Mouse (Mus musculus) mouse trophoblast stem cell (cell line): Measurements from ENCODE around the gene Copg1.
"Not testable (repeated sequence)": the region's sequence is repeated elsewhere in the genome, so short reads cannot be mapped to it uniquely, and the experiment has no call there.

ENCODE experiments used
- in situ Hi-C, 2 experiments: fragments of 300-500 bp; cut with MseI, MboI; formaldehyde crosslinking; loops; 2 replicates in 1 of 2; 3 replicates in 1 of 2; pipeline ENCODE4 v1.15.1; 2025

Copg1 gene

GRCm38 (mm10) chr6:87875562-87875961 lies 12.1 kb upstream of the Copg1 start:
- in situ Hi-C loops, result no loop called here

- in situ Hi-C loops, result no loop called here
Measured at GRCm38 (mm10) chr6:87876068-87876643, 11.5 kb upstream of the Copg1 start.

- in situ Hi-C loops, result no loop called here
Measured at GRCm38 (mm10) chr6:87879010-87879409, 8.6 kb upstream of the Copg1 start.

- in situ Hi-C loops, result no loop called here
Measured at GRCm38 (mm10) chr6:87879628-87880027, 8.0 kb upstream of the Copg1 start.

GRCm38 (mm10) chr6:87882221-87882620 lies 5.4 kb upstream of the Copg1 start:
- in situ Hi-C loops, result no loop called here

GRCm38 (mm10) chr6:87882816-87883215 lies 4.8 kb upstream of the Copg1 start:
- in situ Hi-C loops, result no loop called here

- in situ Hi-C loops, result no loop called here
Measured at GRCm38 (mm10) chr6:87886721-87887120, 893 bp upstream of the Copg1 start.

GRCm38 (mm10) chr6:87893931-87894330 lies 6.3 kb downstream of the Copg1 start:
- in situ Hi-C loops, result no loop called here

GRCm38 (mm10) chr6:87898028-87898427 lies 10.4 kb downstream of the Copg1 start:
- in situ Hi-C loops, result no loop called here

GRCm38 (mm10) chr6:87906632-87907031 lies 19.0 kb downstream of the Copg1 start:
- in situ Hi-C loops, result loop anchor here in 1 of 2 experiments (5.0 kb wide), 1 partner anchor 86 kb away; no protein-coding TSS in a partner anchor

- in situ Hi-C loops, result loop anchor here in 1 of 2 experiments (5.0 kb wide), 1 partner anchor 83 kb away; no protein-coding TSS in a partner anchor
Measured at GRCm38 (mm10) chr6:87909181-87909580, 21.6 kb downstream of the Copg1 start.

GRCm38 (mm10) chr6:87911559-87911958 lies 23.9 kb downstream of the Copg1 start:
- in situ Hi-C loops, result no loop called here

GRCm38 (mm10) chr6:87913661-87914325 lies 26.2 kb downstream of the Copg1 start, which contains the start of gene Hmces:
TSS of gene Hmces (plus strand) at chr6:87913935.
- in situ Hi-C loops, result no loop called here

- in situ Hi-C loops, result loop anchor here in 1 of 2 experiments (5.0 kb wide), 1 partner anchor 78 kb away; no protein-coding TSS in a partner anchor
Measured at GRCm38 (mm10) chr6:87914326-87915102, 26.9 kb downstream of the Copg1 start.

GRCm38 (mm10) chr6:87915939-87916338 lies 28.3 kb downstream of the Copg1 start:
- in situ Hi-C loops, result loop anchor here in 1 of 2 experiments (5.0 kb wide), 1 partner anchor 76 kb away; no protein-coding TSS in a partner anchor

GRCm38 (mm10) chr6:87921201-87921600 lies 33.6 kb downstream of the Copg1 start:
- in situ Hi-C loops, result no loop called here

GRCm38 (mm10) chr6:87923624-87924023 lies 36.0 kb downstream of the Copg1 start:
- in situ Hi-C loops, result no loop called here

- in situ Hi-C loops, result no loop called here
Measured at GRCm38 (mm10) chr6:87935037-87935436, 47.4 kb downstream of the Copg1 start.

- in situ Hi-C loops, result no loop called here
Measured at GRCm38 (mm10) chr6:87937178-87937788, 49.7 kb downstream of the Copg1 start.

GRCm38 (mm10) chr6:87938941-87939340 lies 51.3 kb downstream of the Copg1 start:
- in situ Hi-C loops, result no loop called here

GRCm38 (mm10) chr6:87942179-87942578 lies 54.6 kb downstream of the Copg1 start:
- in situ Hi-C loops, result no loop called here

GRCm38 (mm10) chr6:87962457-87962856 lies 74.8 kb downstream of the Copg1 start:
- in situ Hi-C loops, result not testable (repeated sequence)
